8 mouse cellular contexts compared by ENCODE assay signal in genomic region chr19:21785132-21785528, GRCm38 (mm10). TPM values are rescaled to one million over a fixed set of nuclear protein-coding genes. Genes with fewer than 3 reads are reported as not detected.
DNase-seq lines count a peak whose midpoint lies in the region; ATAC-seq lines count a peak whose summit lies in the region.

No protein-coding gene starts in this region.

- WGBS in kidney, embryonic 16.5 days = 10% methylated on average over 3 of the region's 3 CpGs
- WGBS in kidney, embryonic 14.5 days = 10% methylated on average over 3 of the region's 3 CpGs

- no peaks in the 10 kb centered on the region for H3K36me3 ChIP-seq in kidney, embryonic 16.5 days (ENCODE audit: insufficient read depth, low read length)
- H3K36me3 ChIP-seq in kidney, embryonic 14.5 days (ENCODE audit: control insufficient read depth, insufficient read depth, low read length) = no peaks in the 10 kb centered on the region

- H3K4me1 ChIP-seq in kidney, embryonic 16.5 days (ENCODE audit: insufficient read depth, low read length) = peaks cover 56% of the 10 kb centered on the region
- peaks cover 43% of the 10 kb centered on the region for H3K4me1 ChIP-seq in kidney, embryonic 14.5 days (ENCODE audit: control insufficient read depth, insufficient read depth, low read length)

- peak overlapping the region; percentile 69; the same call in 1 of the 2 replicates for H3K27ac ChIP-seq in kidney, embryonic 16.5 days (ENCODE audit: low read length)
- H3K27ac ChIP-seq in kidney, embryonic 14.5 days (ENCODE audit: low read depth, low read length) = no peak overlapping the region

- ATAC-seq in kidney, embryonic 16.5 days (ENCODE audit: low FRiP score, low TSS enrichment) = no peak; the same call in 1 of the 2 replicates
- ATAC-seq in kidney, embryonic 14.5 days (ENCODE audit: low FRiP score, low TSS enrichment) = no peak
- peak; percentile 51; the same call in 1 of the 2 replicates for ATAC-seq in neutrophil, adult 5-6 weeks (ENCODE audit: extremely low read depth, insufficient number of reproducible peaks, low FRiP score, poor library complexity, severe bottlenecking)
- ATAC-seq in erythroid progenitor cell, adult 5-6 weeks (replicated peaks; ENCODE audit: low FRiP score, poor library complexity, severe bottlenecking) = no peak

- no peak overlapping the region for H3K9ac ChIP-seq in kidney, embryonic 16.5 days (replicated peaks; ENCODE audit: low read length)
- H3K9ac ChIP-seq in kidney, embryonic 14.5 days (ENCODE audit: low read depth, low read length) = no peak overlapping the region

- 0 out of 2 replicates have a peak overlapping the region, but pooled peaks have one; percentile 18 for H3K4me2 ChIP-seq in kidney, embryonic 16.5 days (replicated peaks; ENCODE audit: low read depth, low read length)
- no peak overlapping the region for H3K4me2 ChIP-seq in kidney, embryonic 14.5 days (replicated peaks; ENCODE audit: low read depth, low read length)

- H3K4me3 ChIP-seq in kidney, embryonic 16.5 days (ENCODE audit: low read length) = no peak overlapping the region
- no peak overlapping the region for H3K4me3 ChIP-seq in kidney, embryonic 14.5 days (ENCODE audit: low read length)

- no peaks in the 10 kb centered on the region for H3K27me3 ChIP-seq in kidney, embryonic 16.5 days (ENCODE audit: insufficient read depth, low read length)
- H3K27me3 ChIP-seq in kidney, embryonic 14.5 days (ENCODE audit: control insufficient read depth, insufficient read depth, low read length) = no peaks in the 10 kb centered on the region

- H3K9me3 ChIP-seq in kidney, embryonic 16.5 days (ENCODE audit: low read length) = no peaks in the 10 kb centered on the region
- H3K9me3 ChIP-seq in kidney, embryonic 14.5 days (ENCODE audit: control insufficient read depth, low read length) = no peaks in the 10 kb centered on the region

- peak; percentile 63 for DNase-seq in embryo, embryonic 9.5 days (ENCODE audit: extremely low spot score)
- peak; percentile 29 for DNase-seq in induced T-regulatory cell, adult 2 months (ENCODE audit: low read depth)
- DNase-seq in lung, postnatal 25 days (ENCODE audit: low spot score) = no peak
- no peak for DNase-seq in frontal cortex, postnatal 25 days (ENCODE audit: low spot score in 2 of 2)

RNA-seq across cellular contexts. Expression of gene Cemip2, which starts 7.0 kb away (rescaled TPM):
- 22.9 and 25.0 TPM in 2 replicates for polyA plus RNA-seq in kidney, embryonic 16.5 days (2015; fragmentation: Nextera tagmentation; extraction: Ambion mirVana)
- 16.6 and 26.8 TPM in 2 replicates for polyA plus RNA-seq in kidney, embryonic 14.5 days (2014; fragmentation: Nextera tagmentation; extraction: Ambion mirVana)
- total RNA-seq in neutrophil, adult 5-6 weeks (2017) = 12.0 and 14.1 TPM in 2 replicates
- total RNA-seq in erythroid progenitor cell, adult 5-6 weeks (2015; ENCODE audit: low replicate concordance) = 1.7 and 2.2 TPM in 2 replicates
- total RNA-seq in erythroid progenitor cell, adult 5-6 weeks (2017; ENCODE audit: low replicate concordance) = 3.3 and 3.8 TPM in 2 replicates

Comparison
In these comparisons a context has a peak if more than half of its experiments do, and no peak if none do; other contexts are left out.
1. DNase-seq: peak in embryo, embryonic 9.5 days (single experiment) and induced T-regulatory cell, adult 2 months (single experiment); none in lung, postnatal 25 days (single experiment) and frontal cortex, postnatal 25 days (0 of 2).